Mouse (Mus musculus): ENCODE results near the gene Sept9.

Gene Sept9

DNA sequence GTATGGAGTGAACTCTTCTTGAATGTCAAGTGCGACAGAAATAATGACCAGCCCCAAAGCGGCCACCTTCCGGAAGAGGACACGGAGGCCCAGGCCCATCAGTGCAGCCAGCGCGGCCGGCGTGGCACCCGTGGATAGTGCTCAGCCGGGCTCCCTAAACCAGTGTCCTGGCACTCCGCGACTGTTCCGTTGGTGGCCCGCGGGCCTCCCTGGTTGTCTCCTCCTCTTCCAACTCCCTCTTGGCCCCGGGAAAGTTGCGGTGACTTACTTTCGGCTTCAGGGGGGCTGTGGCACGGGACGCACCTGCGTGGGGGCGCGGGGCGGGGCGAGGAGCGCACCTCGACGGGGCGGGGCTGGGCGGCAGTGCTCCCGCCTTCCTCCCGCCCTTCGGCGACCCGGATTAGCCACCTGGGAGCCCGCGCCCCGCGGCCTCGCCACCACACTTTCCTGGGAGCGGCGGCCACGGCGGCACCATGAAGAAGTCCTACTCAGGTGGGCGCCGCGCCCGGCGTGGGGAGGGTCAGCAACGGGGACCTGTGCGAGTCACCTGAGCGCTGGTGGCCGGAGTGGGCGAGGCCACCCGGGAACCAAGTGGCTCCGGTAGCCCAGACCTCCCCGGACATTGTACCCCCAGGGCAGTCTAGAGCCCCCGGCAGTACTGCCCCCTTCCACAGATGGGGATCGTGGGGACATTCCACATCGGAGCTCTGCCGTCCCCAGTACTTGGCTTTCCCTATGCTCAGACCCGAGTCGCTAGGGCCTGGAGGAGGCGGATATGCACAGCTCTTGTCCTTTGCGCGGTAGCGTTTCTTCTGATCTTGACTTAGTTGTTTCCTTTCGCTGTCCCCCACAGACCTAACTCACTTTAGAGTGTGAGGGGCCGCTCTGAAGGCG is at the start of gene Sept9:
Gene Sept9, plus strand, starts transcription at position 380 of the 894 bp plus-strand sequence.
- DNase-seq (ENCODE audit: low spot score in 2 of 2) = no peak

DNA sequence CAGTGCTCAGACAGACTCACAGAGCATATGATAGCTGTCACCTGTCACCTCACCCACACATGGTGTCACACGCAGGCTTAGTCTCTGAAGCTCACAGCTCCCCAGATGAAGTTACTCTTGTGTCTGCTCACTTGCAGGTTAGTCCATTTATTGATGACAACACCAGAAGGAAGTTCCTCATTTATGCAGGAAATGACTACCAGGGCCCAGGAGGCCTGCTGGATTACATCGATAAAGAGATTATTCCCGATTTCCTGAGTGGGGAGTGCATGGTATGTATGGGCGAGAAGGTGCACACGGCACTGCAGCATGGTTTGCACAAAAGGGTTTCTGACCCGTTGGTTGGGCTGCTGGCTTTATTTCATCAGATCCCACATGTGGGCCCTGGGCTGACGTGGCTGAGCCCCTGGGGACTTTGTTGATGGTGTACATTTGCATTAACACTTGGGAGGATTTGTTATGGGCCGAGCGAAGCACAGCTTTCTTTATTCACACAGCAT is 48.9 kb upstream of the Sept9 start:
- DNase-seq (ENCODE audit: low spot score in 2 of 2) = no peak

DNA sequence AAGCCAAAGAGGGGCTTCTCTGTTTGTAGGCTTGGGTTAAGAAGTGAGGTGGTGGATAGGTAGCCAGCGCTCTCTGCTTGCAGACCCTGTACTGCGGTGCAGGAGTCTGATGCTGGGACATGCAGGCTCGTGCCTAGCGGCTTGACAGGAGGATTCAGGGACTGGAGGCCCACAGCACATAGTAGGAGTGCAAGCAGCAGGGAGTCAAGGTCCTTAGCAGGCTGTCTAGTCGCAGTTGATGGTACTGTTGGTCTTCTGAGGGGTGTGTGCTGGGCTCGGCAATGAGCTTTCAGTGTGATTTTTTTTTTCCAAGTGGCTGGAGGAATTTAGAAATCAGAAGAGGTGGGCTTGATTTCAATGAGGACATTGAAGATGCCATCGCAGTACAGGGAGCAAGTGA is 48.0 kb upstream of the Sept9 start:
- no peak for DNase-seq (ENCODE audit: low spot score in 2 of 2)

DNA sequence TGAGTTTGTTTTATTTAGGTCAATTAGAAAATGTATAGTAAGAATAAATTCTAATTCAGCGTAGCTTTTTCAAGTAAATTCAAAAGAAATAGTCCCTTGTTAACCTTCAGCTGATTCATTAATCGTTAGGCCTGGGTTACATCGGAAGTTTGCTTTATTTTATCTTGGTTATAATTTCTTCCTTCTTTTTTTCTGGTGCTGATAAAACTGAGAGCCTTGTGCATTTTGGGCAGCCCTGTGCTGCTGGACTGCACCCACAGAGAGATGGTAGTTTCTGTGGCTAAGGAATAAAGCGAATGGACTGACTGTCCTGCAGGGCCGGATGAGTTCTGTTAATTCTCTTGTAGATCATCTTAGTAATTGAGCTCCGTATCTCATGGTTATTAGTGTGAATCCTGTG is 46.9 kb upstream of the Sept9 start:
- no peak for DNase-seq (ENCODE audit: low spot score in 2 of 2)

DNA sequence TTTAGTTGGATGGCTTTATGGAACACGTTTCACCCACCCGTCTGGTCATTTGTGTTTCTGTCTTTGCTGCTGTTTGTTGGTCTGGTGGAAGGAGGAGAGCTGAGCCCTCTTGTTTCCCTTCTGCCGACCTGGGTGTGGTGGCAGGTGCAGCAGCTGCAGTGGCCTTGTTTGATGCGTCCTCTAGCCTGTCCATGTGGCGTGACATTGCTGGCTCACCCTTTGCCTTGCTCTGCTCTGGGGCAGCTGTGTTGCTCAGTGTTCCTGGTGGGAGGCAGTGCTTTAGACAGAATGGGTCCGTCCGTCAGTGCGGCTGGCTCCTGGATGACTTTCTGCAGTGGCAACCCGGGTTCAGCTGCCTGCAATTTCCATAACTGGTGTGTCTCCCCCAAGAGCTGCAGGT is 45.9 kb upstream of the Sept9 start:
- no peak for DNase-seq (ENCODE audit: low spot score in 2 of 2)

DNA sequence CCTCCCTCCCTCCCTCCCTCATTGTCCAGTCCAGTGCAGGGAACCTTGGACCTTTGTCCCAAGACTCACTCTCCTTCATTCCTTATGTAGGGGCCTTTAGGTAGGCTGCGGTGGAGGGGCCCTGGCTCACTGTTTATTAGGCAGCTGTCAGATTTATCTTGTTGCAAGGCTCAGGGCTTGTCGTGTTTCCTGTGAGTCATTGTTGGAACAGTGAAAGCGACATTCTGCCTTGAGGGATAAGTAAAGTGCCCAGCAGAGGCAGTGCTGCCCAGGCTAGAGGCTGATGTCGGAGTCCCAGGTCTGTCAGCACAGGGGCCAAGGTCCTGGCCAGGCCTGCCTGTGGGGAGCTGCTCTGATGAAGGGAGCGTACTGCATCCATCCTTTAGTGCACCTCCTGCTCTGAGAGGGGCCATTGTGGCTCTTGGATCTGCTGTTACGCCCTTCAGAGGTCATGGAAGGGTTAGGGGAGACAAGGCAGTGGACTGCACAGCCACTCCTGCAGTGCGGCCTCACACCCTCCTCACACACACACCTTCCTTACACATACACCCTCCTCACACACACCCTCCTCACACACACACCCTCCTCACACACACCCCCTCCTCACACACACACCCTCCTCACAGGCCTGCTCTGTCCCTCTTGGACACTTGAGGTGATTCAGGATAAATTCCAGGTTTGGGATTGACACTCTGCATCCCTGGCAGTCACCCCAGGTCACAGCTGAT is 45.2 kb upstream of the Sept9 start:
- no peak for DNase-seq (ENCODE audit: low spot score in 2 of 2)

DNA sequence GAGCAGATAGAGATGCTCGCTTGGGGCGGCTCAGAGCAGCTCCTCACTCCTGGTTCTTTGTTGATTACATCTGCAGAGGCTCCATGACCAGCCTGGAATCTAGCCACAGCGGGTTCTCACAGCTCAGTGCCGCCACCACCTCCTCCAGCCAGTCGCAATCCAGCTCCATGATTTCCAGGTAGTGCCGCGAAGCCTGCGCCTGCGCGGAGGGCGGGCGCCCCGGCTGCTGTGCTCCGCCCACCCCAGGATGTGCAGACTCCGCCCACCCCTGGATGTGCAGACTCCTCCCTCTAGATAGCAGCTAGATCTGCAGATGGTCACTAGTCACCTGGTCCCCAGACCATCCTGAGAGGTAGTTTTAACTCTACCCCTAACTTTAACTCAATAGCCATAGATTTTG is 42.7 kb upstream of the Sept9 start:
- DNase-seq (ENCODE audit: low spot score in 2 of 2) = no peak

DNA sequence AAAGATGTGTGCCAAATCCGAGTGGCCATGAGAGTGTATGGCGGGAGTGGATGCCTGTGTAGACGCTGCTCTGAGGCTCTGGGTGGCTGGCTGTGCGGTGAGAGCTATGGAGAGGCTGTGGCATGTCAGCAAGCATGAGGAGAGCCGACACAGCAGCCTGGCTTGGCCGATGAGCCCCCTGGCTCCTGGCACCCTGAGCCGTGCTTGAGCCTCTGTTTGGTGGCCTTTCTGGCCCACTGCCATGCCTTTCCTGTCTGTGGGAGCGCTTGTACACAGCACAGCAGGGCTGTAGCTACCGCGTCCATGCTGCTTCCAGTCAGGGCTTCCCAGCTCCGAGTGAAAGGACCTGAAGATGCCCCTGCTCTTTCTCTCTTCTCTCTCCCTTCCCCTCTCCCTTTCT is 41.1 kb upstream of the Sept9 start:
- no peak for DNase-seq (ENCODE audit: low spot score in 2 of 2)

DNA sequence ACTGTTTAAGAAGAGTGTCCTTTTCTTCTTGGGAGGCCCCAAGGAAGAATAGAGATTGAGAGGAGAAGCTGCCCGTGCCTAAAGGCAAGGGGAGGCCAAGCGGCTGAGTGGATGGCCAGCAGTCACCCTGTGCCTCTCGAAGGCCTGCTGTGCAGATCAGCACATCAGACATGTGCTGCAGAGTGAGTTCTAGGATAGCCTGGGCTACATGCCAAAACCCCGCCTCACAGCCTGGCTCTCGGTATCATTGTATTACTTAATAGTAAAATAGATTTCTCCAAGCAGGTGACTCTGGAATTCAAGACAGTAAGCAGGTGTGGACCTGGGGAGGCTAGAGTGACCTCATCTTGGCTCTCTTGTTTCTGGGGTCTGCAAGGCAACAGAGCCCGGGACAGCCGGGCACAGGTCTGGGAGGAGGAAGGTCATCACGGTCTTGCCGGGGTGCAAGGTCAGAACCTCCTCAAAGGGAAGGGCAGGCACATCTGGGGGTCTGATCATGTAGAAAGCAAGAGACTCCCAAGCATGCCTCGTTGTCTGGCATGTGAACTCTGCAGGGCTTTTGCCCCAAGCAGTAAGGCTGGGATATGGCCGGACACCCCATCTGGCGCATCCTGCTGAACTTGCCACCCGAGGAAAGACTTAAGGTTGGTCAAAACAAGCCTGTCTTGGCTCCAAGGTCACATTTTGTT is 40.1 kb upstream of the Sept9 start:
- DNase-seq (ENCODE audit: low spot score in 2 of 2) = no peak

DNA sequence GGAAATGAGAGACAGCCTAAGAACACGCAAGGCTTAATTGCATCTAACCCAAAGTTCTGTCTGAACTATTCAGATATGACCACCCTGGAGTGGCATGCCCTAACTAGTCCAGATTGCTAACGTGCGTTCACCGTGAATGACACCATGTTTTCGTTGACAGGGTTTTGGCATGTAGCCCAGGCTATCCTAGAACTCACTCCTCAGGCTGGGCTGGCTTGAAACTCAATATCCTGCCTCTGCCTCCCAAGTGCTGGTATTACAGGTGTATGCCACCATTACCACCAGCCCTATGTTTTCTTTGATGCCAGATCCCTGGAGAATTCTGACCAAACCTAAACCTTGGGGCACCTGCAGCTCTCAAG is 39.5 kb upstream of the Sept9 start:
- no peak for DNase-seq (ENCODE audit: low spot score in 2 of 2)

DNA sequence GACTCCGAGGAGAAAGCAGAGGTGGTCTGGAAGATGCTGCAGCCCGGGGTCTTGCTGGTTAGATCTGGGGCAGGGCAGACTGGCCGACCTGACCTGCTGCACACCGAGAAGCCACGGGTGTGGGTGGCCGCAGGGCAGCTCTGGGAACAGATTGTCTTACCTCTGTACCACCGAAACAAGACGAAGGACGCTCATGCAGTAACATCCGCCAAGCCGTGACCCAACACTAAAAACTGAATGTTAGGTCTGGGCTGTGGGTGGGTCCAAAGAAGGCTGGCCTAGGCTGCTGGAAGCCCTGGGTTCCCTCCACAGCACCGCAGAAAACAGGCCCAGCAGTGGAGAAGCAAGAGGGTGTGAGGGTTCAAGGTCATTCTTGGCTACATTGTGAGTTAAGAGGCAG is 38.7 kb upstream of the Sept9 start:
- DNase-seq (ENCODE audit: low spot score in 2 of 2) = no peak

DNA sequence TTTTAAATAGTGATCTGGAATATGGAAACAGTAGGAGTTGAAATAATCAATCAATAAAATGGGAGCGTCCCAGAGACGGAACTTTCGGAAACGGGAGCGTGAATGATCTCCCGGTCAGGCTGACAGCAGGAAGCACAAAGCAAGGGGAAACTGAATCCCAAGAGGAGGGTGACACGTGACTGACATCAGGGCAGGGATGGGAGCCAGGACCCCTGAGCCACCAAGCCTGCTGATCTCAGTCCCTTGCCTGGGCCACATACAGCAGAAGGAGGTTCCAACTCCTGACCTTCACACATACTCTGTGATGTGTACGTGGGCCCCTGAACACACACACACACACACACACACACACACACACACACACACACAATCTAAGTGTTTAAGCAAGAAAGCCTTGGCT is 37.9 kb upstream of the Sept9 start:
- no peak for DNase-seq (ENCODE audit: low spot score in 2 of 2)

DNA sequence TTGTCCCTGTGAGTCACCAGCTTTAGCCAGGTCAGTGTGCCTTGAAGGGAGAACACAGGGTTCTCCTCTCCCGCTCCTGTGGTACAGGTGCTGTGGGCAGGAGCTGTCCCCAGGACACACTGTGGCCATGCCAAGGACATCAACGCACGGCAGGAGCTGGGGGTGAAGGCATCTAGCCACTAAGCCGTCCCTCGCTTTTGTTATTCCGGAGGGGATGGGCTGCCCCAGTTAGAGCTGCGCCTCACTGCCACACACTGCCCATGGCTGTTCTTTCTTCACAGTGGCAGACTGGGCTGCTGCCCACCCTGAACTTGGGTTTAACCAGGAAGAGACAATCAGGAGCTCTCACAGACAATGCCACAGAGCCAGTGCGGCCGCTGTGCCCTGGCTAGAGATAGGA is 36.4 kb upstream of the Sept9 start:
- no peak for DNase-seq (ENCODE audit: low spot score in 2 of 2)

DNA sequence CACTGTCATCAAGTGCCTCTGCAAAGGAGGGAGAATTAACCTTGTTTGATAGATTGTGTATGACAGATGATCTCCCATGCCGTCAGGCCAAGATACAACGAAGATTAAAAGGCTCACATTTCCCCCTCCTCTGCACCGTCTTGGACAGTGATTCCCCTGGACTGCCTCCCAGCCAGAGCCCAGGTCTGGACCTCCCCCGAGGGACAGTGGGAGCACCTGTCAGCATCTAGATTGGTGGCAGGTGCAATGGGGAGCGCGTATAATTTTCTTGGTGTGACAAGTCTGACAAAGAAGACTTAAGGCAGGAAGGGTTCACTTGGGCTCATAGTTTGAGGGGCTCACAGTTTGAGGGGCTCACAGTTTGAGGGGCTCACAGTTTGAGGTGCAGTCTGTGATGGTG is 35.7 kb upstream of the Sept9 start:
- DNase-seq (ENCODE audit: low spot score in 2 of 2) = no peak

DNA sequence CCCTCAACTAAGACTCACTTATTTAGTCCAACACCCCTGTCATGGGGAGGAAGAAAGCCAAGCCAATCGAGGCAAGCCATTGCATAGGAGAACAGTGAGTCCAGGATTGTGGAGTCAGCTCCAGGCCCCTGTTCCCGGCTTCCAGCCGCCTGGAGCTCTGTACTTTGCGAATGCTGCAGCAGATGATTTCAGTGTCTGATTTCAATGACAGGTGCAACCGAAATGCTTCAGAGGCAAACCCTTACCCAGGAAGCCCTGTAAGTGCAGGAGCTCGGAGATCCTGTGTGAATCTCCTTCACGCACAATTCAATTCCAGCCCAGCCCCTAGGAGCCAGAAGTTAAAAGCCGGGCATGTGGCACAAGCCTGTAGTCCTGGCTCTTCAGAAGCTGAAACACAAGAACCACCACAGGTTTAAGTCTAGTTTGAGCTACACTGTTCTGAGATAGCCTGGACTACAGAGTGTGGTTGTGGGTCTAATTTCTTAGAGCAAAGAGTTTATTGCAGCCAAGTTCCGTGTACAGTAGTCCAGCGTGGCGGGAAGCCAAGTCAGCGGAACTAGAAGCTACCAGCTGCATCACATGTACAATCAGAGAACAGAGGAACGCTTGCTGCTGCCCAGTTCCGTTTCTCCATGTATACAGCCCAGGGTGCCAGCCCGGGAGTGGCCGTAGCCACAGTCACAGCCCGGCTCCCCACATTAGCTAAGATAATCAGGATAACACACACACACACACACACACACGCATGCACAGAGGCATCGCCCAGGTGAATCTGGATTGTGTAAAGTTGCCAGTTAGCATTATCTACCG is 31.0 kb upstream of the Sept9 start:
- DNase-seq (ENCODE audit: low spot score in 2 of 2) = no peak

DNA sequence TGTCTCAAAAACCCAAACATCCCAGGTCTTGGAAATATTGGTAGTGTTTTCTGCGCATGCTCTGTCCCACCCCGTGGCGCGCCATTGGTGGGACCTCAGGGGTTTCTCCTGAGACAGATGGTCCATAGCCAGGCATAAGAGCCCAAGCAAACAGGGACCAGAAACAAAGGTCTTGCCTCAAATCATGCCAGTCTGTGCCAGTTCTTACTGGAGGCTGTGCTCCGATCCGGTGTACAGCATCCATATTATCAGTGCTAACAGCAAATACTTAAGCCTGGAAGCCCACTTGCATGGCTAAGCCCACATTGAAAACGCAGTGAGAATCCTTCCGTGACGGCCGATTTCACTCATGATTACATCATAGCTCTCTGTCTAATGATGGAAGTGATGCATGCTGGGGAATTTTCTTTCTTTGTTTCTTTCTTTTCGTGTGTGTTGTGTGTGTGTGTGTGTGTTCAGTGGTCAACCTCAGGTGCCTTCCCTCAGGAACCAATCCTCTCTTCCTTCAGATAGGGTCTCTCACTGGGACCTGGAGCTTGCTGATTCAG is 30.3 kb upstream of the Sept9 start:
- DNase-seq (ENCODE audit: low spot score in 2 of 2) = no peak

DNA sequence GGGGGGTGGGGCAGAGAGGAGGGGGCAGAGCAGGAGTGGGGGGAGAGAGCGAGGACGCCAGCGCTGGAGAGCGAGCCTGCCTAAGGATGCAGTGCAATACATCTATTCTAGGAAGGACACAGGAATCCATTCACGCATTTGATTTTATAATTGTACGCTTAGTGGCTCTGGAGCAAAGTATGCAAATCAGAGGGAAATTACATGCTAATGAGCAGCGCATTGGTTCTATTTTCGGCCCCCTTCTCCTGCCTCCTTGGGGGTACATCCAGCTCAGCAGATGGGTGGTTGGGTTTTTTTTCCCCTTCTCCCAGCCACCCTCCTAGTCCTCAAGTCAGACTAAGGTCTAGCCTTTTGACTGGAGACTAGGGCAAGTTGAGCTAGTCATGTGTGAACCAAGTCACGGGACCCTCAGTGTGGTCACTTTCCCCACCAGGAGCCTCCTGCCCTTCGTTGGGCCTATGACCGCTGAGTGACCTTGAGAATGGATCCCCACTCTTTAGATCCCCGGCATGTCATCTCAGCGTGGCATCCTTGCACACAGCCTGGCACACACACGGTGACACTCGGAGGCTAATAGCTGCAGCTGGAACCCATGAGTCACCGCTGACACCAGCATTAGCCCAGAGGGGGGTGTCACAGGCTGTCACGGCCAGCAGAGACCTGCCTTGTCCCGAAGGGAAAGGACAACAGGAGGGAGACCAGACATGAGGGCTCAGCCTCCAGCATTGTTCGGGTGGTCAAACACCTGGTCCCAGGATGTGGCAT is 29.5 kb upstream of the Sept9 start:
- DNase-seq (ENCODE audit: low spot score in 2 of 2) = no peak

DNA sequence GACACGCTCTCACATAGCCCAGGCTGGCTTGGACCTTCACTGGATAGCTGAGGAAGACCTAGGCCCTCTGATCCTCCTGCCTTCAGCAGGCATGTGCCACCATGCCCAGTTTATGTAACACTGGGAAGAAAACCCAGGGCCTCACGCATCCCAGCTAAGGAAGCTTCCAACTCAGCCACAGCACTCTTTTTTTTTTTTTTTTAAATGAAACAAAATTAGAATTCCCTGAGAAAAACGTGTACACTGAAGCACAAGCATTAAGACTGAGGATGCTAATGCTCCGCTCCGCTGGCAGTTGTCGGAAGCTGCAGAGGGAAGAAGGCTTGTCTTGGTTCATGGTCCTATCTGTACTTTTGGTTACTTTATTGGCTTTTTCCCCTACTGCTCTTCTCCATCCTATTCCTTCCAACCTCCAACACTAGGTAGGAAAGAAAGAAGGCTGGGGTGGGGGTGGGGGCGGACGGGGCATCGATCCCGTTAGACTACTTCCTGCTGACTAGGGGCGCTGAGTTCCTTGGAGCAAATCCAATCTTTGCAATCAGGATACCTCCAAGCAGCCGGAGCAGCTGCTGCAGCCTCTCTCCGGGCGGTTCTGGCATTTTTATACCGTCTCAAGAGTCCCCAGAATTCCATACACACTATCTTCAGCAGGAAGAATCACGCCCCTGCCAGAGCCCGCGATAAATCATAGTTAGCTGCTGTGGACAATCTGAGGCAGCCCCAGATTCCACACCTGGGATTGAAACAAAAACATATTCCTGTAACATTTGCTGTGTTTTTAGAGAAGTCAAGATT is 25.2 kb upstream of the Sept9 start:
- DNase-seq (ENCODE audit: low spot score in 2 of 2) = no peak

DNA sequence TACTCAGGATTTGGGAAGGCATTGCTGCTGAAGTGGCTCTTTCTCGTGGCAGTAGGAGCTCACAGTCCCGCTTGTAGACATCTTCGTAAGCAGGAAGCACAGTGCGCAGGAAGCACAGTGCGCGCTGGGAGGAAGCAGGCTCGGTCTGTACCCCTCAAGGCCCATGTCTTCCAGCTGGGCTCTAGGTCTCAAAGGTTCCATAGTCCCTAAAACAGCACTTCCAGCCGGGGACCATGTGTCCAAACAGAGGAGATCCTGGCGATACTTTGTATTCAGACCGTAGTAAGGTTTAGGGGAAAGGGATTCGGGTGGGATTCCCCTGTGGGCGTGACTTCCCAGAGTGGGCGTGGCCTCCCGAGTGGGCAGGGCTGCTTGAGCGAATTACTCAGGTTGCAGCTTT is 24.5 kb upstream of the Sept9 start:
- no peak for DNase-seq (ENCODE audit: low spot score in 2 of 2)

DNA sequence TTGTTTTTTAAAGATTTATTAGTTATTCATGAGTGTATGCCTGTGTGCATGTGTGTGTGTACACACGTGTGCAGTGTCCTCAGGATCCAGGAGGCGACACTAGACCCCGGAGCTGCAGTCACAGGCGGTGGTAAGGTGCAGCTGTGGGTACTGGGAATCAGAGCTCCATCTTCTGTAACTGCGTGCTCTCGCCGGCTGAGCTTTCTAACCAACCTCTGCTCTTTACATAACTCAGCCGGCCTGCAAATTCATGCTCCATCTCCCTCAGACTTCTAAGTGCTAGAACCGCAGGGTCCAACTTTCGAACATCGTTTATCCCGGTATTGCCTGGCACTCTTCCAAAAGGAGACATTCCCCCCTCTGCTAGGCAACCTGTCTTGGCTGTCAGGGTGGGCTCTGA is 24.0 kb upstream of the Sept9 start:
- no peak for DNase-seq (ENCODE audit: low spot score in 2 of 2)

Measured in frontal cortex, postnatal 10 days (tissue).